Mouse (Mus musculus): ENCODE data around the gene Aldh3a2. TPM values are rescaled to one million over a fixed set of nuclear protein-coding genes. Genes with fewer than 3 reads are reported as not detected.

Gene Aldh3a2
- total and polyA plus RNA-seq, 3 experiments = 34.7 to 54.3 (median 54.0) TPM

DNA sequence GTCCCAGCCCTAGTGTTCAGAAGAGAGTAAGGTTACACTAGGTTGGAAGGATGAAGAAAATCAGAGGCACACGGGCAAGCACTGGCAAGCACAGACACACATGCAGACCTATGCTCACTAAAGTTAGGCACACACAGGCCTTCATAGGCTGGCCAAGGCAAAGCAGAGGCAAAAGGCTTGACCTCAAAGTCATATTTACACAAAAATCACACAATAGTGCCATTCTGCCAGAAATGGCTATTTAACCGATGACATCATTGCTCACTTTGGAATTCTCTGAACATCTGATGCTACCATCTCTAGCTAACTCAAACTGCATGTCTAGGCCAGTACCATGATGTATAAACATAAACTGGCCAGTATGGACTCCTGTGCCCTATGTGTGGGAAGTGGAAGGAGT lies 6.7 kb upstream of the Aldh3a2 start:
- no peak for DNase-seq

- no peak for DNase-seq
Measured at GRCm38 (mm10) chr11:61271612-61272011, 4.3 kb upstream of the Aldh3a2 start.

- no peak for DNase-seq
Measured at GRCm38 (mm10) chr11:61270406-61270805, 3.1 kb upstream of the Aldh3a2 start.

DNA sequence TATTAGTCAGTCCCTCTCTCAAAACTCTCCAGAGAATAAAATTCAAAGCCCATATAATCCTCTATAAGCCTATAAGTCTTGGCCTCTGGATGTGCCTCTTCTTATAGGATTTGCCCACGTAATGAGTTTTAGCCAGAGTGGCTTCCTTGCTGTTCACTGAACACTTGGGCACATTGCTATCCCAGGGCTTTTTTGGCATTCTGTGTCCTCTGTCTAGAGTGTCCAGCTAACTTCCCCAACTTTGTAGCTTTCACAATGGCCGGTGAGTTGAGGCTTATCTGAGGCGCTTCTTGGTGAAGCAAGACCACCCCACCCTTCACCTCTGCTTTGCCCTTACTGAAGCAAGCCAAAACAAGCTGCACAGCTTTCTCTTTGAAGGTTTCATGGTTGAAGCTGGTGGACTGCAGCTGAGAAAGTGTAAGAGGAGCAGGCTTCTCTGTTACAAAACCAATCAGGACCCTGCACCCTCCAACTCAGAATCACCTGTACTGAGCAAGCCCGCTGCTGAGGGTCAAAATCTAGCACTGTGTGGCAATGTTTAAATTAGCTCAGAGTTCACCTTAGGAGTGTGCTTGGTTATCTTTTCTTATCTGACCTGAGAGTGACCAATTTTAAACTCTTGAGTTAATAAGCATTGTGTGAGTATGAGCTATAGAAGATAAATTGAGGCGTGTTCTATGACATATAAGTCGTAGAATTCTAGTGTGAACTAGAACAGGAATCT lies 1.5 kb upstream of the Aldh3a2 start:
- no peak for DNase-seq

DNA sequence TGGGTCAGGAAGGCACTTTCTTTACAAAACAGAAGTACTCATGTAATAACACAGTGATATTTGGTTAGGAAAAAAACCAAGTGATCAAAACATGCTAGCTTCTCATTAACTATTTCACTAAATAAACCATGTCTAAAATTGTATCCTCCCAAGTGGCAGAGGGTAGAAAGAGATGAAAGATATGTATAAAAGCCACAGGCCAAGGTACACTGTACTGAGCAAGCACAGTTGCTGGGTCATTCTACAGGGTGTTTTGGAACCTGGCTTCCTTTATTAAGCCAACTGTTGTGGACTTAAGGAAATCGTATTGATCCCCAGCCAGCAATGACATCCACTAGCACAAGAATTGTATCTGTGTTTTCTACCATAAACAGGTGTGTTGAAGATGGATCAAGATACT lies 3.4 kb downstream of the Aldh3a2 start:
- DNase-seq = no peak

- DNase-seq = no peak
Measured at GRCm38 (mm10) chr11:61262516-61262915, 4.7 kb downstream of the Aldh3a2 start.

DNA sequence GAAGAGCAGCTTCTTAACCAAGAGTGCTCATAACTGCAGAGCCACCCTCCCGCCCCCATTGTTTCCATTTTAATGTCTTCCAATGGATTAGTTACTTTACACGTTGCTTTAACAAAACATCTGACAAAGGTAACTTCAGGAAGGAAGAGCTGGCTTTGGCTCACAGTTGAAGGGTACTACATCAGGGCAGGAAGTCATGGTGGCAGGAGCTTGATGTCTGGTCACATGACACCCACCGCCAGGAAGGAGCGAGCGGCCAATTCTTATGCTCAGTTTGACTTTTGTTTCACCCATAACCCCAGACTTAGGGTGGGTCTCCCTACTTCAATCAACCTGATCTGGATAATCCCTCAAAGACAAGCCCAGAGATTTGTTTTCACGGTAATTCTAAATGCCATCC lies 8.2 kb downstream of the Aldh3a2 start:
- DNase-seq = no peak

DNA sequence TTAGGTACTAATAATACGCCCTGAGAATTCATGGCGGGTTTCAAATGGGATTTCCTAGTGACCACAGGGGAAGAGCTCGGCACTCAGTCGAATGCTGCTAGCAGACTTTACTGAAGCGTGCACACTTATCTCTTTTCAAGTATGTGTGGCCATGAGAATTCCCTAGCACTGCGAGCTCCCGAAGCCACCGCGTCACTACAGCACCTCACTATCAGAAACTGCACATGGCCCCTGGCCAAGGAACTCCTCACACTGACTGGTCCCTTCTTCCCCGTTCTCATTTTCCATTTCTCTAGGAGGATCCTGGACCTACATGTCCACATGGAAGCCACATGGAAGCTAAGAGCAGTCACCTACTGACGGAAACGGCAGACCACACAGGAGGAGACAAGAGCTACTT lies 14.5 kb downstream of the Aldh3a2 start:
- no peak for DNase-seq

DNA sequence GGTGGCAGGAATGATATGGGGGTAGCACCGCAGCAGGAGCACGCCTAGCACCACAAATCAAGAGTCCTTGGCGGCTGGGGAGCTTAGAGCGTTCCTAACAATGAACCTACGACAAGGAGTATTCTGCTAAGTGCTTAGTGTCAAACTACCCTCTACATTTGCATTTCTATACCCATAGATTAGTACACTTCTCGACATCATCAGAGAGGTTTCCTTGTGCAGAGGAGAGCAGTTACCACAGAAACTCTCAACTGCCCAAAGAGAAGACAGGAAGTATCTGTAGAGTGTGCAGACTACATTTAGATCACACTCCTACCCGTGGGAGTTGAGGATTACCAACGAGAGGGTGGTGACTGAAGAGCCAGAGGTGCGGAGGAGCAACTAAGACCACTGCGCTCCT lies 15.5 kb downstream of the Aldh3a2 start:
- no peak for DNase-seq

DNA sequence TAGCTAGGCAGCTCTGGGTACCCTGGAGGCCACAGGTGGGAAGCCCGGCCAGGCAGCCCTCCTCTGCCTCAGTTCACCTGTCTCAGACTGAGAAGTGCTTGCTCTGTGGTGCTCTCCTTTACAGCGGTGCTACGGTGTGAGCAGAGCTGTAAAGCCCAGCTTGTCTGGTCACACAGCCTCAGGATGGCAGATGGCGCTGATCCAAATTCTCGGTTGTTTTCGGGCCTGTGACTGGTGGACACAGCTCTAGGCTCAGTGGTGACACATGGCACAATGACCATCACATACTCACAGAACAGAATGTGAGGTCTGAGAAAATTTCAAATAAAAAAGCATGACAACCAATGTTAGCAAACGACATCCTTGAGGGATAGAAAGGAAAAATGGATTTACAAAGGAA lies 22.9 kb downstream of the Aldh3a2 start:
- DNase-seq = no peak

GRCm38 (mm10) chr11:61236015-61236414 lies 31.2 kb downstream of the Aldh3a2 start:
- DNase-seq = no peak

DNA sequence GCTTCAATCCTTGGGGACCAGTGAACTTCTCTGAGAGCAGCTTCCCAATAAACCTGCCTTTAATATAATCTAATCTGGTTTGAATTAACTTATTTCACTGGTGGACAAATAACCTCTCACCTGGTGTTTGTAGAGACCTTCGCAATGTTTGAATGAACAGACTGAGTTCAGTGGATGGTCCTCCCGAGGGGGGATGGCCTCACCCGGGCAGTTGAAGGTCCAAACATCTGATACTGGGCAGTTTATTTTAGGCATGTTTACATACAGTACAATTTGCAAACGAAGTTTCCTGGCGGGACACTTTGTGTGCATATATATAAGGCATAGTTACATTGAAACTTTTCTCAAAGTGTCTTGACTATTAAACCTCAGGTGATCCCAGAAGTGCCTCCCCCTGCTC lies 33.1 kb downstream of the Aldh3a2 start:
- no peak for DNase-seq

- peak; percentile 62 for DNase-seq
Measured at GRCm38 (mm10) chr11:61231329-61231728, 35.9 kb downstream of the Aldh3a2 start.

DNA sequence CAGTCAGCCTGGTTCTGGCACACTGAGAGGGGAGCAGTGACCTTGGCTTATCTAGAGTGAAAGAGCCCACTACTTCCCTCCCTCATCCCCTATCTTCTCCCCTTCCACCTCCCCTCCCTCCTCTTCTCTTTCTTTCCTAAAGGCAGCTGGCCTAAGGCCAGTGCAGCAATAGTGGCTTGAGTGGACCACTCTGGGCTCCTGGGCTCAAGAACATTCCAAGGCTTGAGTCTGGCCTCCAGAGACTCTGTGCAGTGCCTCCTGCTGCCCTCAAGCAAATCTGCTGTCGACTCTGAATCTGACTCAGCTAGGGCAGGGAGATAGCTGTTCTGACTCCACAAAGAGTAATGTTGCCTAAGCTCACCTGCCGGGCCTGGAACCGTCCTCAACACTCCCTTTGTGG lies 38.9 kb downstream of the Aldh3a2 start:
- no peak for DNase-seq

DNA sequence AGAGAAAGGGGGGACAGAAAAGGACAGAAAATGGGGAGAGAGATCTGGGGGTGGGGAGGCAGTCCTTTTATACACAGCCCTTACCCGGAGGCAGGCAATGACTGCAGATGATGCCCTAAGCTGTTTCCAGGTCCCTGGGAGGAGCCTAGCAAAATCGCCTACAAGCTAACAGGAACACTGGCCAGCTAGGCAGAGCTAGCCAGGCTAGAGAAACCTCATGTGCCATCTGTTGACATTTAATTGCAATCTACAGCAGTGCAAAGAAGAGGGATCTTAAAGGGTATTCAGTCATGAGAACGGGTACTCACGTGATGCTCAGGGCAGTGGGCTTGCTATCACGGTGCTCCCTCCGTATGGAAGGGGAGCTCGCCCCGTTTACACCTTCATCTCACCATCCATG lies 39.4 kb downstream of the Aldh3a2 start:
- DNase-seq = no peak

DNA sequence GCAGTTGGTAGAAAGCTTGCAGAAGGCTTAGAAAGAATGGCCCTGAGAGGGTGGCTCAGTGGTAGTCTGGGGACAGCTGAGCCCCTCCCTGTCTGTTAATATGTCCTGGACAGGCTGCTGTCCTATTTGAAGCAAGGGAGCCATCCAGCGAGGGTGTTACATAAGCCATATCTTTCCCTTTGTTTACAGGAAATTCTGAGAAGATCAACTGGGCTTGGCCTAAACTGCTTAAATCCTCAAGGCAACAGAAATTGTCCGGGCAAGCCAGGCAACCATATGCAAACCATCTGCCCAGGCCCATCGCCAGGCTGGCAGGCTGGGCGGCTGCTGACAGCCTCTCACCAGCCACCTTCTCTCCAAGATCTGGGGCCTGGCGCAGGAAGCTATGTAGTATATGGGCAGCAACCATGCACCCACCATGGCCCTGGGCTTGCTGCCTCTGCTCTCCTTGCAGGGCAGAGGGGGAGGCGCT lies 41.3 kb downstream of the Aldh3a2 start:
- no peak for DNase-seq

DNA sequence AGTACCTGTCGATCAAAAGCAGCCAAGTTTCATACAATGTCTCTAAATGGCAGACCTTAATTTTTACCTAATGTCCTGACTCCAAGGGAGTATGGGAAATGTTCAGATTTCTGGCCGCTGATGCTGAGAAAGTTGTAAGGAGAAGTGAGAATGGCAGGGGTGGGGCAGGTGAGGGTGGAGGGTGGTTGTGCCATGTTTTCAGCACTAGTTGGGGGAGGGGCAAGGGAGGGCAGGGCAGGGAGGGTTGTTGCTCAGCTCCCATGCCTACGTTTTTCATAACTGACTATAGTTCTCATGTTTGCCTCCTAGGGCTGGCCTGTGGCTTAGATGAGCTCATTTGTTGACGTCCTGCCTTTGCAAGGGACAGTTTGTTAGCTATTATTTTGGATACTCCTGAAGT lies 41.8 kb downstream of the Aldh3a2 start:
- DNase-seq = no peak

GRCm38 (mm10) chr11:61224907-61225306 lies 42.4 kb downstream of the Aldh3a2 start:
- DNase-seq = no peak

- no peak for DNase-seq
Measured at GRCm38 (mm10) chr11:61224234-61224744, 43.0 kb downstream of the Aldh3a2 start.

DNA sequence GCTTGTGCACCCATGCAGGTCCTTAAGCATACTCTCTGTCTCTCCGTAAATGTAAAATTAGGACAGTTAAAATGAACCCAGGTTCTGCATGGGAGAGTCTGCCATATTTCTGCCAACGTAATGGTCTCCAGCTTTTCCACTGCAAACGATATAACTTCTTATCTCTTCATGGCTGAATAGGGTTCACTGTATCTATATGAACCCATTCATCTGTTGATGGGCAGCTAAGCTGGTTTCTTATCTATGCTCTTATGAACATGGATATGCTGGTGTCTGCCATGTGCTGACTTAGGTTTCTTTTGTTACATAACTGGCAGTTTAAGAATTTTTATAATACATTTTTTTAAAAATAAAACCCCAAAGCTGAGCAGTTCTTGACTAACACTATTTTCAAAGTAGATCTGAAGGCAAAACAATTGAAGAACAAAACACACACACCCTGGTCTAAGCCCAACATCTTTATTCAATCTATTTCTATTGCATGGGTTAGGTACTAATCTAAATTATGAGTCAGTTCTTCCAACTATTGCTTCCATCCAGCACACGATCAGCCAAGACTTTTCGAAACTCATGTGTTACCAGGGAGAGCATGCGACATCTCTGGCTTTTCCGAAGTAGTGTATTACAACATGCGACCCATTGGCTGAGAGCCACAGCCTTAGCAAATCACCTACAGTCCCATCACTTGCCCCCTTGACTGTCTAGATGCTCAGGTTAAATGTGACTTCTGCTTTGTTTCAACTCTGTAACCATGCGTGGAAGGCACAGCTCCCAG lies 44.1 kb downstream of the Aldh3a2 start:
- DNase-seq = no peak

DNA sequence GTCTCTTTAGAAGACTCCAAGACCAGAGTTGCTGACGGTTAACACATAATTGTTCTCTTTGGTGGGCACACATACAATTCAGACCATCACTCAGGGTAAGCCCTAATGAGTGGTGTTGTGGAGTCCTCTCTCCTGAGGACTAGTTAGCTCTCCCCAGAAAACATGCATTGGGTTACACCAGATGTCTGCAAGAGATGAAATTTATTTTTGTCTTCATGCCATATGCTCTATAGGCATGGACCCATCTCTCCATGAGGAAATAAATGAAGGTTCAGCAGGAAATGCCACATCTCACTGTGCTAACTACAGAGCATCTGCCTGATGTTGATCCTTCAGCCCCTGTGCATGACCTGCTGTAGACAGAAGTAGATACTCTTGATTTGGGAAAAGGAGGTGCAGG lies 45.3 kb downstream of the Aldh3a2 start:
- no peak for DNase-seq

- DNase-seq = no peak
Measured at GRCm38 (mm10) chr11:61220156-61220881, 46.9 kb downstream of the Aldh3a2 start.

DNA sequence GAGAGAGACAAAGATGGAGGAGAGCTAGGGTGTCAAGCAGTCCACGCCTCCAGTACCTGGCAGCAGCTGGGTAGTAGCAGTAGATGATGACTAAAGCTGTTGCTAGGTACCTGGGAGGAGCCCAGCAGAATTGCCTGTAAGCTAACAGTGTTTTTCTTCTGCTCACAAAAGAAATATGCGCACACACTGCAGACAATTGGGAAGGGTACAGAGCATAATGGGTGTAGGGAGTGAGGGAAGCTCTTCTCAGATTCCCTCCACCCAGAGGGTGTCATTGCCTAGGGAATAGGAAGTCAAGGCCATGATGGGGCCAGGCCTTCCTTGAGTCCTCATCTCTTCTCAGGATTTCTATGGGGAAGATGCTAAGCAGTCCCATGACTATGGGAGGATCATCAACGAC lies 51.3 kb downstream of the Aldh3a2 start:
- DNase-seq = no peak
